Comparison of ENCODE assay signal across 14 mouse cellular contexts in genomic region chr6:121424403-121424802, GRCm38 (mm10). TPM values are rescaled to one million over a fixed set of nuclear protein-coding genes. Genes with fewer than 3 reads are reported as not detected.
A peak's percentile ranks its signal among the peaks of the same experiment; 100 is the strongest.
DNase-seq lines count a peak whose midpoint lies in the region; ATAC-seq and TF ChIP-seq lines count a peak whose summit lies in the region.
"Had no signal": no experiment of that assay in that cellular context is flagged by ENCODE, and none has a peak within 500 bp of the region (broad histone marks: within the 10 kb centered on the region; RNA-seq: fewer than 3 reads in every experiment).

No protein-coding gene starts in this region.

- H3K9me3 ChIP-seq in heart, embryonic 11.5 days (replicated peaks; ENCODE audit: control insufficient read depth, low read length), result no peaks in the 10 kb centered on the region
- no peaks in the 10 kb centered on the region for H3K9me3 ChIP-seq in lung, embryonic 14.5 days (ENCODE audit: low read depth, low read length)
- H3K9me3 ChIP-seq in embryonic facial prominence, embryonic 15.5 days (replicated peaks), result no peaks in the 10 kb centered on the region
- no peaks in the 10 kb centered on the region for H3K9me3 ChIP-seq in midbrain, embryonic 14.5 days (ENCODE audit: control insufficient read depth, low read length)
- H3K9me3 ChIP-seq: heart, embryonic 15.5 days; megakaryocyte, embryonic 14.5 days; neural tube, embryonic 12.5 days had no signal

- no peak overlapping the region for H3K27ac ChIP-seq in heart, embryonic 11.5 days (ENCODE audit: low read depth, low read length)
- no peak overlapping the region for H3K27ac ChIP-seq in lung, embryonic 14.5 days (ENCODE audit: low read depth)
- H3K27ac ChIP-seq in embryonic facial prominence, embryonic 15.5 days (replicated peaks), result no peak overlapping the region
- no peak overlapping the region for H3K27ac ChIP-seq in midbrain, embryonic 14.5 days (replicated peaks; ENCODE audit: low read depth, low read length)
- H3K27ac ChIP-seq: heart, embryonic 15.5 days; layer of hippocampus, adult 2 months; neural tube, embryonic 12.5 days had no signal

- H3K36me3 ChIP-seq in heart, embryonic 11.5 days (ENCODE audit: control insufficient read depth, insufficient read depth, low read length), result no peaks in the 10 kb centered on the region
- H3K36me3 ChIP-seq in lung, embryonic 14.5 days (ENCODE audit: insufficient read depth), result no peaks in the 10 kb centered on the region
- H3K36me3 ChIP-seq in embryonic facial prominence, embryonic 15.5 days, result no peaks in the 10 kb centered on the region
- H3K36me3 ChIP-seq in midbrain, embryonic 14.5 days (ENCODE audit: control insufficient read depth, insufficient read depth, low read length), result no peaks in the 10 kb centered on the region
- H3K36me3 ChIP-seq: G1E; heart, embryonic 15.5 days; neural tube, embryonic 12.5 days had no signal

- H3K9ac ChIP-seq in heart, embryonic 11.5 days (ENCODE audit: low read depth, low read length), result no peak overlapping the region
- H3K9ac ChIP-seq in lung, embryonic 14.5 days, result no peak overlapping the region
- no peak overlapping the region for H3K9ac ChIP-seq in embryonic facial prominence, embryonic 15.5 days
- no peak overlapping the region for H3K9ac ChIP-seq in midbrain, embryonic 14.5 days (replicated peaks; ENCODE audit: low read length)
- H3K9ac ChIP-seq: heart, embryonic 15.5 days; neural tube, embryonic 12.5 days had no signal

- WGBS in heart, embryonic 11.5 days (ENCODE audit: insufficient replicate concordance), result 36% methylated on average over 12 of the region's 12 CpGs
- 19% methylated on average over 12 of the region's 12 CpGs for WGBS in lung, embryonic 14.5 days
- 42% methylated on average over 12 of the region's 12 CpGs for WGBS in embryonic facial prominence, embryonic 15.5 days
- 45% methylated on average over 12 of the region's 12 CpGs for WGBS in midbrain, embryonic 14.5 days

- ATAC-seq in heart, embryonic 11.5 days (replicated peaks; ENCODE audit: insufficient number of reproducible peaks, low FRiP score, low TSS enrichment), result 0 out of 2 replicates have a peak, but pooled peaks have one; percentile 31
- peak; percentile 14; the same call in 1 of the 2 replicates for ATAC-seq in lung, embryonic 14.5 days (ENCODE audit: insufficient read depth)
- ATAC-seq in embryonic facial prominence, embryonic 15.5 days (ENCODE audit: insufficient number of reproducible peaks, low FRiP score, low TSS enrichment, low read depth), result 0 out of 2 replicates have a peak, but pooled peaks have one; percentile 15
- peak; percentile 28; the same call in 1 of the 2 replicates for ATAC-seq in midbrain, embryonic 14.5 days (ENCODE audit: low FRiP score, low TSS enrichment)
- ATAC-seq: lung, postnatal 0 days had no signal

- peaks cover 22% of the 10 kb centered on the region for H3K27me3 ChIP-seq in heart, embryonic 11.5 days (ENCODE audit: control insufficient read depth, insufficient read depth, low read length)
- H3K27me3 ChIP-seq in lung, embryonic 14.5 days (ENCODE audit: insufficient read depth, low read length), result no peaks in the 10 kb centered on the region
- H3K27me3 ChIP-seq in embryonic facial prominence, embryonic 15.5 days, result peaks cover 7% of the 10 kb centered on the region; the same call in 1 of the 2 replicates
- no peaks in the 10 kb centered on the region for H3K27me3 ChIP-seq in midbrain, embryonic 14.5 days (ENCODE audit: control insufficient read depth, insufficient read depth, low read length)
- H3K27me3 ChIP-seq: neural tube, embryonic 12.5 days had no signal

- H3K4me2 ChIP-seq in heart, embryonic 11.5 days, result no peak overlapping the region
- H3K4me2 ChIP-seq in lung, embryonic 14.5 days, result no peak overlapping the region
- H3K4me2 ChIP-seq in embryonic facial prominence, embryonic 15.5 days (replicated peaks), result no peak overlapping the region
- no peak overlapping the region for H3K4me2 ChIP-seq in midbrain, embryonic 14.5 days (ENCODE audit: low read length)
- H3K4me2 ChIP-seq: heart, embryonic 15.5 days; liver, embryonic 11.5 days; neural tube, embryonic 12.5 days had no signal

- no peak overlapping the region for H3K4me3 ChIP-seq in heart, embryonic 11.5 days (ENCODE audit: low read depth, low read length)
- H3K4me3 ChIP-seq in lung, embryonic 14.5 days (ENCODE audit: low read depth, low read length), result no peak overlapping the region
- H3K4me3 ChIP-seq in embryonic facial prominence, embryonic 15.5 days (replicated peaks), result no peak overlapping the region
- H3K4me3 ChIP-seq in midbrain, embryonic 14.5 days (replicated peaks; ENCODE audit: low read depth, low read length), result no peak overlapping the region
- H3K4me3 ChIP-seq: heart, embryonic 15.5 days; layer of hippocampus, adult 2 months; megakaryocyte, embryonic 14.5 days; neural tube, embryonic 12.5 days had no signal

- no peak for TF ChIP-seq CTCF in lung, embryonic 14.5 days (IDR thresholded peaks at IDR 0.05; ENCODE audit: low read depth)

- no peak for DNase-seq in heart, adult 9 months (ENCODE audit: low spot score in 2 of 2)
- no peak for DNase-seq in lung, embryonic 14.5 days
- no peak for DNase-seq in lung, adult 18-20 months
- no peak for DNase-seq in midbrain, embryonic 14.5 days
- no peak for DNase-seq in left cerebral cortex, adult 9 months (ENCODE audit: low spot score in 2 of 2)

- no peaks in the 10 kb centered on the region for H3K4me1 ChIP-seq in heart, embryonic 11.5 days (ENCODE audit: control insufficient read depth, insufficient read depth, low read length)
- no peaks in the 10 kb centered on the region for H3K4me1 ChIP-seq in lung, embryonic 14.5 days (ENCODE audit: insufficient read depth)
- H3K4me1 ChIP-seq in embryonic facial prominence, embryonic 15.5 days, result no peaks in the 10 kb centered on the region
- H3K4me1 ChIP-seq in midbrain, embryonic 14.5 days (ENCODE audit: control insufficient read depth, insufficient read depth, low read length), result no peaks in the 10 kb centered on the region; the same call in 1 of the 2 replicates
- H3K4me1 ChIP-seq: heart, embryonic 15.5 days; megakaryocyte, embryonic 14.5 days had no signal

RNA-seq across cellular contexts. Expression of gene Iqsec3, which starts 49.1 kb away (rescaled TPM):
- 0.04 TPM in 1 of 2 replicates, not detected in the other for polyA plus RNA-seq in heart, embryonic 11.5 days (2014; fragmentation: Nextera tagmentation; extraction: Ambion mirVana)
- not detected in 2 replicates for polyA plus RNA-seq in lung, embryonic 14.5 days (2014; fragmentation: Nextera tagmentation; extraction: Ambion mirVana)
- 0.27 and 0.34 TPM in 2 replicates for polyA plus RNA-seq in embryonic facial prominence, embryonic 15.5 days (2015; fragmentation: Nextera tagmentation; extraction: Ambion mirVana)
- polyA plus RNA-seq in midbrain, embryonic 14.5 days (2014; fragmentation: Nextera tagmentation; extraction: Ambion mirVana), result 11.2 and 11.6 TPM in 2 replicates
- polyA plus RNA-seq: G1E; heart, embryonic 15.5 days; lung, postnatal 0 days had no signal
